Mouse (Mus musculus) olfactory bulb, adult 2 months (tissue): ENCODE measurements at regions not wholly inside any gene's neighbourhood (a gene's known extent, or its start where the extent isn't known, plus 50 kb on each side); places are given as distances from the start of the nearest gene placed in this dataset.

Experiments
- CTCF ChIP-seq: fragments of 200-500 bp; IDR thresholded peaks from 2 replicates; pipeline ENCODE4 v1.5.1; 2012; ENCODE audit warnings: low read depth, mild to moderate bottlenecking, low read length, moderate library complexity; ENCODE audit not compliant: insufficient read depth
- POLR2A ChIP-seq: fragments of 200-500 bp; IDR thresholded peaks from 2 replicates; pipeline ENCODE4 v1.6.1; 2012; ENCODE audit warnings: mild to moderate bottlenecking, low read depth, low read length, moderate library complexity; ENCODE audit not compliant: insufficient read depth

- TF ChIP-seq CTCF (no peak), POLR2A (no peak)
Observed at GRCm38 (mm10) chr17:87530818-87531410, 84.2 kb upstream of the Calm2 start.
